Mouse (Mus musculus): ENCODE data around the gene Cyb561d2.

The Cyb561d2 gene

GRCm38 (mm10) chr9:107521711-107522399, 20.1 kb downstream of the Cyb561d2 start:
- DNase-seq (ENCODE audit: low spot score): no peak

GRCm38 (mm10) chr9:107521190-107521589, 20.8 kb downstream of the Cyb561d2 start:
- DNase-seq (ENCODE audit: low spot score): no peak

DNA sequence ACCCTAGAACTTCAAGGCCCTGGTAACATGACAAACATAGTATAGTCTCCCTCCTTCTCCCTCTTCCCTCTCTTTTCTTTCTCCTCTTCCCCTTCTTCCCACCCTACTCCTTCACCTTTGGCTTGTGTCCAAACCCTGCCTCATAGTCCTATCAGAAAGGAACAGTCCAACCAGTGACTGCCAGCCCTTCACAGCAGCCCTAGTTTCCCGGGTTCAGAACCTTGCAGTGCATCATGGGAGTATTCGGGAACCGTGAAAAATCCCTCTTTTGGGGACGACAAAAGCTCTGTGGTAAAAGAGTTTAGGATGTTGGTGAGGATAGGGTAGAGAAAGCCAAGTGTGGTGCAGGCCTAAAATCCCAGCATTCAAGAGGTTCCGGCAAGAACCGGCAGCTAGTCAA, 21.7 kb downstream of the Cyb561d2 start:
- DNase-seq (ENCODE audit: low spot score): no peak

GRCm38 (mm10) chr9:107514303-107514955, 27.6 kb downstream of the Cyb561d2 start:
- DNase-seq (ENCODE audit: low spot score): peak; percentile 70

- DNase-seq (ENCODE audit: low spot score): no peak
Observed at GRCm38 (mm10) chr9:107512326-107512725, 29.7 kb downstream of the Cyb561d2 start.

- no peak for DNase-seq (ENCODE audit: low spot score)
Observed at GRCm38 (mm10) chr9:107511436-107511835, 30.6 kb downstream of the Cyb561d2 start.

DNA sequence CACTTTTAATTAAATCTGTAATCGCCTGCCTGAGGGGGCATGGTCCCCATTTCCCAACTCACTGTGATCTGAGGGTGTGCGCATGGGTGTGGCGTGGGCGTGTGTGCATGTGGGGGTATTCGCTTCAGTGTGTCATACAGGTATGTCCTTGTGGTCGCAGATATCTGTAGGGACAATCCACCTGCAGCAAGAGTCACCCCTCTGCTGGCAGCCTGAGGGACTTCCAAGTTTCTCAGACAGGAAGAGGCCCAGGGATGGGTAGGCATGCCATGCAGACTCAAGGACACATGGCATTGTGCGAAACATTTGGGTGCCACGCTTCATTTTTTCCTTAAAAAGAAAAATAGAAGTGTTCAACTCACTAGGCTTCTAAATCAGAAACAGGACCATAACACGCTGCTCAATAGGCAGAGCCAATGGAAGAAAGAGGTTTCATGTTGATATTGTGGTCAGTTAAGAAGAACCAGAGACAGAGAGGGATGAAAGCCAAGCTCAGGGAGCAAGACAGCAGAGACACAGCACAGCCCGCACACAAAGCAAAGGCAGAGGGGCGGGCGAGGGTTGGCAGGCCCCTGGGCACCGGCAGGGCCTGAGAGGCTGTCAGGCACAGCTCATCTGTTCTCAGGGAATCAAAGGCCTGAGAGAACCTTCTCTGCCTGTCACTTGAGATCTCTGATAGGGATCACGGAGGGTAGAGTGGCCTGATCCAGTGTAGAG, 31.5 kb downstream of the Cyb561d2 start:
- no peak for DNase-seq (ENCODE audit: low spot score)

GRCm38 (mm10) chr9:107508266-107508665, 33.7 kb downstream of the Cyb561d2 start:
- no peak for DNase-seq (ENCODE audit: low spot score)

GRCm38 (mm10) chr9:107504662-107505537, 37.1 kb downstream of the Cyb561d2 start:
- DNase-seq (ENCODE audit: low spot score): no peak

- no peak for DNase-seq (ENCODE audit: low spot score)
Observed at GRCm38 (mm10) chr9:107502131-107502846, 39.7 kb downstream of the Cyb561d2 start.

DNA sequence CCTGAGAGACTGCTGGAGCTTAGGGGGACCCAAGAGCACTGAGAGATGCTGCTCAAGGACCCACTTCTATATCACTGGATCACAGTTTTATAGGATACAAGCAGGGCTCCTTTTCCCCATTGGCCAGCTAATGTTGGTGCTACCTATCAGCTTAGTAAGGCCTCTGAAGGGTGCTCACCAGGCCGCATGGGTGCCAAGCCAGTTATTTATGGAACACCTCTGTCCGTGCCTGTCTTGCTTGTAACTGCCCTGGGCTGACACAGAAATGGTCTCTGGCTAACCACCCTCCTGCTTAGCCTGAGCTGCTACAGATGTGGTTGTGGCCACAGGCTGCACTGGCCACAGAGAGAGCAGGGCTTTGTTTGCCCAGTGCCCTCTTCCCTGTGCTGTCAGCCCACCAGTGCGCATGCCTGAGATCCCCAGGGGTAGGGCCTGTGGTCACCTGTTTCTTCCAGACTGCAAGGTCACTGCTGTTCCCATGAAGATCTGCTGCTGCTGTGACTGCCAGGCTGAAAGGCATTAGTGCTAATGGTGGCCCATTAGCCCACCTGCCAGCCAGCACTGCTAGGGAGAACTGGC, 41.2 kb downstream of the Cyb561d2 start:
- no peak for DNase-seq (ENCODE audit: low spot score)

DNA sequence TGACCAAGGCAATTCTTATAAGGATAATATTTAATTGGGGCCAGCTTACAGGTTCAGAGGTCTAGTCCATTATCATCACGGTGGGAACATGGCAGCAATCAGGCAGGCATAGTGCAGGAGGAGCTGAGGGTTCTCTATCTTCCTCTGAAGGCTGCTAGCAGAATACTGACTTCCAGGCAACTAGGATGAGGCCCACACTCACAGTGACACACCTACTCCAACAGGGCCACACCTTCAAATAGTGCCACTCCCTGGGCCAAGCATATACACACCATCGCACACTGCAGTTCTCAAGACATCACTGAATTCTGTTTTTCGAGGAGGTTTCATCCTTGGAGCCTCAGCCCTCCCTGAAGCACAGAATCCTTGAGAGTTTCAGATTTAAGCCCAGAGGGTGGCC, 45.6 kb downstream of the Cyb561d2 start:
- DNase-seq (ENCODE audit: low spot score): no peak

GRCm38 (mm10) chr9:107494238-107494637, 47.8 kb downstream of the Cyb561d2 start:
- DNase-seq (ENCODE audit: low spot score): no peak

GRCm38 (mm10) chr9:107493511-107493910, 48.5 kb downstream of the Cyb561d2 start:
- DNase-seq (ENCODE audit: low spot score): no peak

GRCm38 (mm10) chr9:107490625-107491024, 51.4 kb downstream of the Cyb561d2 start:
- DNase-seq (ENCODE audit: low spot score): no peak

GRCm38 (mm10) chr9:107490146-107490545, 51.8 kb downstream of the Cyb561d2 start:
- DNase-seq (ENCODE audit: low spot score): no peak
